Mouse (Mus musculus): ENCODE measurements at regions not wholly inside any gene's neighbourhood (a gene's known extent, or its start where the extent isn't known, plus 50 kb on each side); places are given as distances from the start of the nearest gene placed in this dataset.

DNA sequence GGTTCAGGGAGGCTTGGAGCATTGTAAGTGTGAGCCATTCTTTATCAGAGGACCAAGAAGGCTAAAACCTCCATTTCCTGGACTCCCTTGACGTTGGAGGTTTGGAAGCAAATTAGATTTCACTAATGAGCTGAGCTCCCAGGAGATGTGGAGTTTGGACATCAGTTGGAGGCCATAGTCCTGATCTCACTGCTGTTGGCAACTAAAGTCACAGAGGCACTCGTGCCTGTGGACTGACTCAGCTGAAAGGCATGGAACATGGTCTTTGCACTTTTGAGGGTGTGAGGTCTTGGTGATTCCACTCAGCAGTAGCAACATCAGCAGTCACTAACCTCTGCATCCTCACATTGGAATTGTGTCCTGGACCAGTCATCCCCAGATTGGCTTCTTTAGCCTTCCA is 169.1 kb upstream of the Klf4 start:
- WGBS: 78% methylated on average over 2 of the region's 2 CpGs
- ATAC-seq (ENCODE audit: insufficient read depth, low FRiP score): no peak

DNA sequence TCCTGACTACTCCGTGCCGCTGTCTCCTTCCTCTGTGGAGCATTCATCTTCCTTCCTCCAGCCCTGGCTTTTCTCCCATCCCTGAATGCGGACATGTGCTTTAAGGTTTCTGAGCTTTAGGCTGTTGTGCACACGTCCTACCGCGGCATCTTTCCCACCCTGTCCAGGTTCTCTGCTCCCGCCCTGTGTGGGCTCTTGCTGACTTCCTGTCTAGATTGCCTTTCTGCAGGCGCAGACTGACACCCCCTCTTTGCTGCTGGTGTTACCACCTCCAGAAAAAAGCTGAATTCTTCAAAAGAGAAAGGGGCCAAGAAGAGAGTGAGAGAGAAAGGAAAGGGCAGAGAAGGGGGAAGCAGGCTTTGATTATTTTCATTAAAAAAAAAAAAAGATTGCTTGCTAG is 167.7 kb upstream of the Klf4 start:
- H3K27ac ChIP-seq (ENCODE audit: low read length): no peak overlapping the region
- ATAC-seq (ENCODE audit: insufficient read depth, low FRiP score): no peak; the same call in 1 of the 2 replicates
- peaks cover 8% of the 10 kb centered on the region for H3K4me1 ChIP-seq (ENCODE audit: control insufficient read depth, insufficient read depth, low read length)
- no peak overlapping the region for H3K4me2 ChIP-seq (ENCODE audit: low read depth, low read length)
- H3K9me3 ChIP-seq (replicated peaks; ENCODE audit: control insufficient read depth, low read length): no peaks in the 10 kb centered on the region
- H3K27me3 ChIP-seq (ENCODE audit: control insufficient read depth, insufficient read depth, low read length): no peaks in the 10 kb centered on the region
- no peak overlapping the region for H3K4me3 ChIP-seq (replicated peaks; ENCODE audit: low read length)
- WGBS: 40% methylated on average over 8 of the region's 8 CpGs
- H3K9ac ChIP-seq (ENCODE audit: low read length): no peak overlapping the region
- H3K36me3 ChIP-seq (ENCODE audit: control insufficient read depth, insufficient read depth, low read length): no peaks in the 10 kb centered on the region

More for the DNA sequence above, 169.1 kb upstream of the Klf4 start:
- no peaks in the 10 kb centered on the region for H3K9me3 ChIP-seq (replicated peaks; ENCODE audit: control insufficient read depth, low read length)
- peaks cover 5% of the 10 kb centered on the region for H3K4me1 ChIP-seq (ENCODE audit: control insufficient read depth, insufficient read depth, low read length)
- H3K27ac ChIP-seq (ENCODE audit: low read length): no peak overlapping the region
- H3K36me3 ChIP-seq (ENCODE audit: control insufficient read depth, insufficient read depth, low read length): no peaks in the 10 kb centered on the region
- H3K4me3 ChIP-seq (replicated peaks; ENCODE audit: low read length): no peak overlapping the region
- H3K27me3 ChIP-seq (ENCODE audit: control insufficient read depth, insufficient read depth, low read length): no peaks in the 10 kb centered on the region
- no peak overlapping the region for H3K4me2 ChIP-seq (ENCODE audit: low read depth, low read length)
- H3K9ac ChIP-seq (ENCODE audit: low read length): no peak overlapping the region

DNA sequence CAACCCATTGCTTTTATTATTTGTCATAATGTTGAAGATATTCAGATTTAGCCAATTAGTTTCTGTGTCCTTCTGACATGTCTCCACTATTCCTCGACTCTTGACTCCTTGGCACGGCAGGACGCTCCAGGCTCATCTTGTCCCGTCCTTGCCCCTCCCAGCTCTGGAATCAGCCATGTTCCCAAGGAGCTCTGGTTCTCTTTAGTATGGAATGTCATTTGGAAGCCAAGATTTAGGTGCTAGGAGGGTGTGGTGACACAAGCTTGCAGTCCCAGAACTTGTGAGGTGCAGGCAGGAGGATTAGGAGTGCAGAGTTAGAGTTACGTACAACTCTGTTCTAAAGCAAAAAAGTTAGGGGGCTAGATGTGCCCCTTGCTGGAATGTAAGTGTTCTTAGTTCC is 166.9 kb upstream of the Klf4 start:
- no peaks in the 10 kb centered on the region for H3K36me3 ChIP-seq (ENCODE audit: control insufficient read depth, insufficient read depth, low read length)
- H3K27ac ChIP-seq (ENCODE audit: low read length): no peak overlapping the region
- no peak overlapping the region for H3K4me2 ChIP-seq (ENCODE audit: low read depth, low read length)
- 79% methylated on average over 5 of the region's 5 CpGs for WGBS
- H3K27me3 ChIP-seq (ENCODE audit: control insufficient read depth, insufficient read depth, low read length): no peaks in the 10 kb centered on the region
- no peaks in the 10 kb centered on the region for H3K9me3 ChIP-seq (replicated peaks; ENCODE audit: control insufficient read depth, low read length)
- no peak for ATAC-seq (ENCODE audit: insufficient read depth, low FRiP score)
- H3K4me1 ChIP-seq (ENCODE audit: control insufficient read depth, insufficient read depth, low read length): peaks cover 8% of the 10 kb centered on the region
- no peak overlapping the region for H3K4me3 ChIP-seq (replicated peaks; ENCODE audit: low read length)
- H3K9ac ChIP-seq (ENCODE audit: low read length): no peak overlapping the region

DNA sequence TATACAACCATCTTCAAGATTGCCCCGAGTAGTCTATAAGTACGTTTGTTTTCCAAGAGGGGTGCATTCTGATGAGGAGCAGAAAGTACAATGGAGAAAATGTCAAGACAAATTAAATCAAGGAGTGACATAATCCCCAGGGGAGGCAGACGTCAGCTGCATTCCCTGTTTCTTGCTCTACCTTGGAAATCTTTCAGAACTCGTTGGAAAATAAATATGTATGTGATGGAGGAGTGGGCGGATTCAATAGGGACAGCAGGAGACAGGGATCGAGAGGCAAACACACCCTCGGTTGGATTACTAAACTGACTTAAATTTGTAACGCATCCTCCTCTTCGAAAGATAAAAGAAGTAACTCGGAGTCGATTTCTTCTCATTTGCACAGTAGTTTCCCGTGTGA is 164.8 kb upstream of the Klf4 start:
- no peak for ATAC-seq (ENCODE audit: insufficient read depth, low FRiP score)
- Histone ChIP-seq H3K9ac (ENCODE audit: low read length) (no peak overlapping the region), H3K27me3 (ENCODE audit: control insufficient read depth, insufficient read depth, low read length) (no peaks in the 10 kb centered on the region), H3K9me3 (replicated peaks; ENCODE audit: control insufficient read depth, low read length) (no peaks in the 10 kb centered on the region), H3K4me3 (replicated peaks; ENCODE audit: low read length) (no peak overlapping the region), H3K36me3 (ENCODE audit: control insufficient read depth, insufficient read depth, low read length) (no peaks in the 10 kb centered on the region), H3K4me2 (ENCODE audit: low read depth, low read length) (no peak overlapping the region), H3K4me1 (ENCODE audit: control insufficient read depth, insufficient read depth, low read length) (peaks cover 8% of the 10 kb centered on the region), H3K27ac (ENCODE audit: low read length) (no peak overlapping the region)
- 55% methylated on average over 12 of the region's 12 CpGs for WGBS

DNA sequence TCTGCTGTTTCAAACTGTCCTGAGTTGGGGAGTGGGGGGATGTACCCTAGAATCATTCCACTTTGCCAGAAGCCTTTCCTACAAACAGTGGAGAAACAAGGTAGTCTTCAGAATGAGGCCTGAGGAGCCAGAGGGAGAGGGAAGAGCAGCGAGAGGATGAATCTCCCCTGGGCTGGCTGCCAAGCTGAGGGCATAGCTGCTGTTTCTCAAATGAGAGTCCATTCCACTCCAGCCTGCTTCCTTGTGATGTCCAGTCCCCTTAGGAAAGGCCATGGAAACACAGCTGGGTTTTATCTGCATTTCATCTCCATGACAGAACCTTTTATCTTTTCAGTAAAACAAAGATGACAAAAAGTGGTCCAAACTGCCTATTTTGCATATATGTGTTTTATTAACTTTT is 164.2 kb upstream of the Klf4 start:
- Histone ChIP-seq H3K27ac (ENCODE audit: low read length) (no peak overlapping the region), H3K4me3 (replicated peaks; ENCODE audit: low read length) (no peak overlapping the region), H3K4me2 (ENCODE audit: low read depth, low read length) (no peak overlapping the region), H3K27me3 (ENCODE audit: control insufficient read depth, insufficient read depth, low read length) (no peaks in the 10 kb centered on the region), H3K36me3 (ENCODE audit: control insufficient read depth, insufficient read depth, low read length) (no peaks in the 10 kb centered on the region), H3K9me3 (replicated peaks; ENCODE audit: control insufficient read depth, low read length) (no peaks in the 10 kb centered on the region), H3K9ac (ENCODE audit: low read length) (no peak overlapping the region), H3K4me1 (ENCODE audit: control insufficient read depth, insufficient read depth, low read length) (peaks cover 8% of the 10 kb centered on the region)
- 9% methylated on average over 1 of the region's 1 CpGs for WGBS
- ATAC-seq (ENCODE audit: insufficient read depth, low FRiP score): no peak

DNA sequence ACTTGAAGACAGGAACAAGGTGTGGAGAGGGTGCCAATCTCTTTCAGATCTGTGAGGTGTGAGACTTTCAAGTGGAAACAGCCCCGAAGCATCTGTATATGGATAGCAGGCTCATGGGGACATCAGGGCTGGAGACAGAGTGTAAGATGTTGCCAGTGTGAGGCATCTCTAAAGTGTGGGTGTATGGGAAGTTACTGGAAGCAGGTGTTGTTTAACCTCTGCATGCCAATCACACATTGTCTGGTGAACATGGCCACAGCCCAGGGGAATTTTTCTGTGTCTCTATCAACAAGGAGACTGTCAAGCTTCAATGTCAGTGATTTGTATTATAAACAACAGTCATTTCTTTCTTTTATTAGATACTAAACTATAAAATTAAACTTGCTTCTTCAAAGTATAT is 163.0 kb upstream of the Klf4 start:
- H3K9ac ChIP-seq (ENCODE audit: low read length): no peak overlapping the region
- H3K27me3 ChIP-seq (ENCODE audit: control insufficient read depth, insufficient read depth, low read length): no peaks in the 10 kb centered on the region
- no peaks in the 10 kb centered on the region for H3K36me3 ChIP-seq (ENCODE audit: control insufficient read depth, insufficient read depth, low read length)
- no peak overlapping the region for H3K4me3 ChIP-seq (replicated peaks; ENCODE audit: low read length)
- H3K4me2 ChIP-seq (ENCODE audit: low read depth, low read length): no peak overlapping the region
- H3K4me1 ChIP-seq (ENCODE audit: control insufficient read depth, insufficient read depth, low read length): peaks cover 8% of the 10 kb centered on the region
- 91% methylated on average over 1 of the region's 1 CpGs for WGBS
- no peaks in the 10 kb centered on the region for H3K9me3 ChIP-seq (replicated peaks; ENCODE audit: control insufficient read depth, low read length)
- ATAC-seq (ENCODE audit: insufficient read depth, low FRiP score): no peak
- H3K27ac ChIP-seq (ENCODE audit: low read length): no peak overlapping the region

DNA sequence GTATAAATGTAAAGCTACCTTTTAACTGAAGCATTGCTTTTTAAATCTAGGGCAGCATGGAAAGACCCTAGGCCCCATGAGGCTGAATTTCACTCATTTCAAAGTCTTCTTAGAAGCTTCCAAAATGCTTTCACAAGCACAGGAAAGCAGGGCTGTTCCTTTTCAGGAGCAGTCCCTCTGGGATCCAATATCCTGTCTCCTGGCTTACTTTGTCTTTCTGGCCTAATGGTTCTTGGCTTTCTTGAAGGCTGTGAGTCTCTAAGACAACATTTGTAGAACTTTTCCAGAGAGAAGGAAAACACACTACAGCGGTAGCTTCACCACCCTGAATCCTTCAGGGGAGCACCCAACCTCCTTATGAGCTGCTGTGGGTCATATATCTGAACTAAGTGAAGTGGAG is 157.2 kb upstream of the Klf4 start:
- H3K4me3 ChIP-seq (replicated peaks; ENCODE audit: low read length): no peak overlapping the region
- no peak overlapping the region for H3K27ac ChIP-seq (ENCODE audit: low read length)
- H3K4me2 ChIP-seq (ENCODE audit: low read depth, low read length): no peak overlapping the region
- 67% methylated on average over 1 of the region's 1 CpGs for WGBS
- no peaks in the 10 kb centered on the region for H3K36me3 ChIP-seq (ENCODE audit: control insufficient read depth, insufficient read depth, low read length)
- no peaks in the 10 kb centered on the region for H3K9me3 ChIP-seq (replicated peaks; ENCODE audit: control insufficient read depth, low read length)
- no peaks in the 10 kb centered on the region for H3K27me3 ChIP-seq (ENCODE audit: control insufficient read depth, insufficient read depth, low read length)
- ATAC-seq (ENCODE audit: insufficient read depth, low FRiP score): no peak
- H3K4me1 ChIP-seq (ENCODE audit: control insufficient read depth, insufficient read depth, low read length): no peaks in the 10 kb centered on the region
- no peak overlapping the region for H3K9ac ChIP-seq (ENCODE audit: low read length)

DNA sequence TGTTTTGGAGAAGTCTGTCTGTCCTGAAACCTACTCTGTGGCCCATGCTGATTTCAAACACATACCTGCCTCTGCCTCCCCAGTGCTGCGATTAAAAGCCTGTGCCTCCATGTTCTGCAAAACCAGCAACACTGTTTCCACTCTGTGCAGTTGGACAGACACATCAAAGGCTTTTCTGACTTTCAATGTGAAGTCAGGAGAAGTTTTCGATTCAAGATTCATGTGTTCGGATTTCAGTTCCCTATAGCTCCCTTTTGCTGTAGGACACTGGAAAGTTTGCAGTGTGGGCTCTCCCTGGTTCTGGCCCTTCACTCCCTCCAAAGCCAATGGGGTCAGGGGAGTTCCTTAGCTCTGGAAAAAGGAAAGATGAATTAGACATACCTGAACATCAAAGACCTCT is 154.5 kb upstream of the Klf4 start:
- Histone ChIP-seq H3K9me3 (replicated peaks; ENCODE audit: control insufficient read depth, low read length) (no peaks in the 10 kb centered on the region), H3K36me3 (ENCODE audit: control insufficient read depth, insufficient read depth, low read length) (no peaks in the 10 kb centered on the region), H3K27me3 (ENCODE audit: control insufficient read depth, insufficient read depth, low read length) (no peaks in the 10 kb centered on the region), H3K4me2 (ENCODE audit: low read depth, low read length) (no peak overlapping the region), H3K4me1 (ENCODE audit: control insufficient read depth, insufficient read depth, low read length) (no peaks in the 10 kb centered on the region), H3K27ac (ENCODE audit: low read length) (no peak overlapping the region), H3K9ac (ENCODE audit: low read length) (no peak overlapping the region), H3K4me3 (replicated peaks; ENCODE audit: low read length) (no peak overlapping the region)
- ATAC-seq (ENCODE audit: insufficient read depth, low FRiP score): no peak
- 90% methylated on average over 3 of the region's 3 CpGs for WGBS

DNA sequence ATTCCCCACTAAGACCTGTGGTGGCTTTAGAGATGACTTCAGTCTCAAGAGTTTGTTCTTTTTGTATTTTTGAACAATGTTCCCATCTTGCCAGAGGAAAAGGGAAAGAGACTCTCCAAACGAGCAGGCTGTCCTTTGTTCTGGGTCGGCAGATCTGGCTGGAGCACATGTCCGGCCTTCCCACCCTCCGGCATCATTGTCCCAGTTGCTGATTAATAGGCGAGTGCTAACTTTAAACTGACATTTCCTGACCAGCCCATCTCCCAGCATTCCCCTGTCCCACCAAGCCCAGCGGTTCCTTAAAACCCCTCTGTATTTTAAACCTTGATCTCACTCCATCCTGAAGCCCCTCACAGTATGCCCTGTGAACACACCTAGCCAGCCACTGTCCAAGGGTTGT is 140.0 kb upstream of the Klf4 start:
- 54% methylated on average over 6 of the region's 6 CpGs for WGBS
- H3K4me1 ChIP-seq (ENCODE audit: control insufficient read depth, insufficient read depth, low read length): no peaks in the 10 kb centered on the region
- no peaks in the 10 kb centered on the region for H3K9me3 ChIP-seq (replicated peaks; ENCODE audit: control insufficient read depth, low read length)
- H3K4me3 ChIP-seq (replicated peaks; ENCODE audit: low read length): no peak overlapping the region
- H3K4me2 ChIP-seq (ENCODE audit: low read depth, low read length): no peak overlapping the region
- no peak overlapping the region for H3K9ac ChIP-seq (ENCODE audit: low read length)
- no peak overlapping the region for H3K27ac ChIP-seq (ENCODE audit: low read length)
- no peaks in the 10 kb centered on the region for H3K27me3 ChIP-seq (ENCODE audit: control insufficient read depth, insufficient read depth, low read length)
- H3K36me3 ChIP-seq (ENCODE audit: control insufficient read depth, insufficient read depth, low read length): no peaks in the 10 kb centered on the region
- no peak for ATAC-seq (ENCODE audit: insufficient read depth, low FRiP score)

DNA sequence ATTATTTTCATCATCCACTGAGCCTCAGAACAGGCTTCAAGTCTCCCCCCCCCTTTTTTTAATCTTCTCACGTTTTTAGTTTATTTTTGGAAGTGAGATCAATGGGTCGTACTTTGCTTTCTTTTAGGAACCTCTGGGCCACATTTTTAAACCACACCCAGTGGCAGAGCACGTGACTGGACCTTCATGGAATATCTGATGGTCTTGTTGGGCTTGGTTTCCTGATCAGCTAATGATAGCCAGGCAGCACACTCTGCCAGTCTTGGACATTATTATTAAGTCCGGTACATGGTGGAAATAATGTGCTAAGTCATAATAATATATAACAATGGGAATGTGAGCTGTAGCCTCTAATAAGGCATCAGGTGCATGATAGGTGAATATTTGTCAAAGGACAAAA is 138.0 kb upstream of the Klf4 start:
- Histone ChIP-seq H3K4me2 (ENCODE audit: low read depth, low read length) (no peak overlapping the region), H3K4me1 (ENCODE audit: control insufficient read depth, insufficient read depth, low read length) (no peaks in the 10 kb centered on the region), H3K9ac (ENCODE audit: low read length) (no peak overlapping the region), H3K27ac (ENCODE audit: low read length) (no peak overlapping the region), H3K27me3 (ENCODE audit: control insufficient read depth, insufficient read depth, low read length) (no peaks in the 10 kb centered on the region), H3K36me3 (ENCODE audit: control insufficient read depth, insufficient read depth, low read length) (no peaks in the 10 kb centered on the region), H3K9me3 (replicated peaks; ENCODE audit: control insufficient read depth, low read length) (no peaks in the 10 kb centered on the region), H3K4me3 (replicated peaks; ENCODE audit: low read length) (no peak overlapping the region)
- no peak for ATAC-seq (ENCODE audit: insufficient read depth, low FRiP score)
- WGBS: 65% methylated on average over 4 of the region's 4 CpGs

Measured in stomach, embryonic 16.5 days (tissue).